Mouse (Mus musculus) ES-E14 (cell line): ENCODE data around the gene Wfdc3.

Experiments used
- CHD2 ChIP-seq: IDR thresholded peaks from 2 replicates; pipeline ENCODE4 v1.6.1; 2014; ENCODE audit warnings: mild to moderate bottlenecking, low read depth, low read length, inconsistent platforms
- HCFC1 ChIP-seq: IDR thresholded peaks from 2 replicates; pipeline ENCODE4 v1.6.1; 2012; ENCODE audit warnings: low read length, inconsistent platforms, borderline replicate concordance; ENCODE audit not compliant: insufficient read depth
- ZC3H11A ChIP-seq: IDR thresholded peaks from 2 replicates; pipeline ENCODE4 v1.6.1; 2012; ENCODE audit warnings: low read depth, mild to moderate bottlenecking, inconsistent platforms, low read length, borderline replicate concordance
- ZNF384 ChIP-seq: IDR thresholded peaks from 2 replicates; pipeline ENCODE4 v1.6.1; 2012; ENCODE audit warnings: low read depth, low read length, inconsistent platforms

DNA sequence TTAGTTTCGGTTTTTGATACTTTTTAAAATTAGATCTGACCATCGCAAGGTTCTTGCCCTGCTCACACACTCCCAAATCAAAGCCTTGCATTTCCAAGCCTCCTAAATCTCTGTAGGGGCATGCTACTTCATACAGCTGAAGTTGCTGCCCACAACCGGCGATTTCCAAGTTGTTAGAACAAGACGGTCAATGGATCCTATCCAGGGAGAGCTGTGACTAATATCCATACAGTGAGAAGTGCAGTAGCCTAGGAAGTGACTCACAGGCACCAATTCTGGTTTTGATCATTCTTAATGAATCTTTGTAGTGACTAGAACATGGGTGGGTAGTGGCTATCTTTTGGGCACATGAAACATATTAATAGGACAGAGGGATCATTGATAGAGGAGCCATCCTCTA lies 44.0 kb downstream of the Wfdc3 start:
- TF ChIP-seq HCFC1: no peak
- TF ChIP-seq ZNF384: no peak
- no peak for TF ChIP-seq ZC3H11A
- TF ChIP-seq CHD2: no peak
